Mouse (Mus musculus) liver, embryonic 13.5 days (tissue): ENCODE results near the gene Dnajb3. TPM values are rescaled to one million over a fixed set of nuclear protein-coding genes. Genes with fewer than 3 reads are reported as not detected.
"Not testable (repeated sequence)": the region's sequence is repeated elsewhere in the genome, so short reads cannot be mapped to it uniquely, and the experiment has no call there.

Source experiments
- ATAC-seq: fragments of 200-750 bp; cut with Nextera tagmentation; 2 replicates; pipeline ENCODE4 v1.8.0; 2017; ENCODE audit warnings: low read depth, mild to moderate bottlenecking, moderate number of reproducible peaks, moderate library complexity
- DNase-seq: peaks from one replicate; pipeline ENCODE4 v3.0.0; 2022
- H3K27ac ChIP-seq: fragments of 300-500 bp; sonication (generic); 2 replicates; pipeline ENCODE4 v1.5.1; 2015; ENCODE audit warnings: moderate library complexity, mild to moderate bottlenecking, inconsistent platforms
- H3K27me3 ChIP-seq: fragments of 300-500 bp; sonication (generic); 2 replicates; pipeline ENCODE4 v1.6.1; 2015; ENCODE audit warnings: mild to moderate bottlenecking, inconsistent platforms
- H3K36me3 ChIP-seq: fragments of 300-500 bp; sonication (generic); 2 replicates; pipeline ENCODE4 v1.6.1; 2015; ENCODE audit warnings: mild to moderate bottlenecking, inconsistent platforms
- H3K4me1 ChIP-seq: fragments of 300-500 bp; sonication (generic); replicated peaks from 2 replicates; pipeline ENCODE4 v1.6.1; 2015; ENCODE audit warnings: inconsistent platforms
- H3K4me2 ChIP-seq: fragments of 300-500 bp; sonication (generic); 2 replicates; pipeline ENCODE4 v1.6.1; 2015; ENCODE audit warnings: inconsistent platforms, mild to moderate bottlenecking, moderate library complexity
- H3K4me3 ChIP-seq: fragments of 300-500 bp; sonication (generic); replicated peaks from 2 replicates; pipeline ENCODE4 v1.5.1; 2015; ENCODE audit warnings: mild to moderate bottlenecking, inconsistent platforms
- H3K9ac ChIP-seq: fragments of 300-500 bp; sonication (generic); 2 replicates; pipeline ENCODE4 v1.6.1; 2015; ENCODE audit warnings: mild to moderate bottlenecking, inconsistent platforms
- H3K9me3 ChIP-seq: fragments of 300-500 bp; sonication (generic); replicated peaks from 2 replicates; pipeline ENCODE4 v1.6.1; 2016; ENCODE audit warnings: inconsistent platforms
- WGBS: fragments of 180-500 bp; shearing (Covaris S2); methylation state at CpG from one replicate; pipeline ENCODE4 v1.1.7; 2015; ENCODE audit not compliant: insufficient replicate concordance; 5-methylcytosine and 5-hydroxymethylcytosine counted together
- polyA plus RNA-seq: library from polyadenylated mRNA; unstranded; fragments of >200 nt; fragmentation: Nextera tagmentation; extraction: Ambion mirVana; gene quantifications from 2 replicates; pipeline ENCODE4 v1.2.1, GENCODE M21; 2015

The Dnajb3 gene
- polyA plus RNA-seq, 1 experiment from 2014 or later, result 11.4 TPM

DNA sequence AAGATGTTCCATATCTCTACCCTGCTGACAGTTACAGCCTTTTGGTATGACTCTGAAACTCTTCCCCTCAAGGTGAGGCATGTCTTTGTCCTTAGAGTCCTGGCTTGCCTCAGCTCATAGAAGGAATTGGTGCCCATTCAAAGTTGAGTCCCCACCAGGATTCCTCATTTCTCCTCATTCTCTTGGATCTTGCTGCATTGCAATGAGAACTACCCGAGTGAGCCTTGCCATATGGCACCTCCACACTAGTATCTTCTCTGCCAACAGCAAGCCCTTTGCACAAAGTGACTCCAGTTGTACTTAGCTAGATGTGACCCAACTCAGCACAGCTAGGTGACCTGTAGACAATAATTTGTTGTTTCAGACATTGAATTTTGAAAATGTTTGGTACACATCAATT is 18.0 kb upstream of the Dnajb3 start:
- Histone ChIP-seq H3K4me1 (no peaks in the 10 kb centered on the region), H3K36me3 (no peaks in the 10 kb centered on the region), H3K27ac (no peak overlapping the region), H3K27me3 (no peaks in the 10 kb centered on the region), H3K4me3 (no peak overlapping the region), H3K9me3 (peaks cover 26% of the 10 kb centered on the region), H3K4me2 (no peak overlapping the region), H3K9ac (no peak overlapping the region)
- DNase-seq, result no peak
- 25% methylated on average over 1 of the region's 1 CpGs for WGBS
- ATAC-seq, result no peak

DNA sequence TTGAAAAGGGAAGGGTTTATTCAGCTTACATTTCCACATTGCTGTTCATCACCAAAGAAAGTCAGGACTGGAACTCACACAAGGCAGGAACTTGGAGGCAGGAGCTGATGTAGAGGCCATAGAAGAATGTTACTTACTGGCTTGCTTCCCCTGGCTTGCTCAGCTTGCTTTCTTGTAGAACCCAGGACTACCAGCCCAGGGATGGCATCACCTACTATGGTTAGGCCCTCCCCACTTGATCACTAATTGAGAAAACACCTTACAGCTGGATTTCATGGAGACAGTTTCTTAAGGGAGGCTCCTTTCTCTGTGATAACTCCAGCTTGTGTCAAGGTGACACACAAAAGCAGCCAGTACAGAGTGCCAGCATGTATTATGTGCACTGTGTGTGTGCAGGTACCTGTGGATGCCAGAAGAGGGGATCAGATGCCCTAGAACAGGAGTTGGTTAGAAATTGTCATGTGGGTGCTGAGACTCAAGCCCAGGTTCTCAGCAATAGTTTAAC is 17.5 kb upstream of the Dnajb3 start:
- not testable (repeated sequence) for ATAC-seq, H3K36me3 ChIP-seq, H3K27ac ChIP-seq, H3K4me1 ChIP-seq, H3K4me2 ChIP-seq, DNase-seq, H3K9ac ChIP-seq, H3K27me3 ChIP-seq, H3K4me3 ChIP-seq
- H3K9me3 ChIP-seq, result peaks cover 23% of the 10 kb centered on the region

DNA sequence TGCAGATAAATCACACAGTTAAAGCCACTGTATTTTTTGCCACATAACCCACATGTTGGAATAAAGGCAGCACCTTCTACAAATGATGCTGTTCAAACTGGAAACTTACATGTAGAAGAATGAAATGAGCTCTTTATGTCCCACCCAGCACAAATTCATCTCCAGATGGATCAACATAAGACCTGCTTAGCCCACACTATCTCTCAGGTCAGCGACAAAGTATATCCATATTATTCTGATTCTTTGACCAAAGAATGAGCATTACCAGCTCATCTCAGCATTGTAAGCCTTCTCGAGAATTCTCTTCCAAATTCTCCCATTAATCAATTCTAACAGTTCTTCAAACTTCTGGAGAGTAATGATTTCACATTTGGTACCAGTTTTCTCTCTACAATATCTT is 16.6 kb upstream of the Dnajb3 start:
- no peak for ATAC-seq
- H3K4me3 ChIP-seq, result no peak overlapping the region
- H3K4me2 ChIP-seq, result no peak overlapping the region
- no peak overlapping the region for H3K27ac ChIP-seq
- DNase-seq, result no peak
- no peaks in the 10 kb centered on the region for H3K4me1 ChIP-seq
- no peaks in the 10 kb centered on the region for H3K36me3 ChIP-seq
- H3K27me3 ChIP-seq, result no peaks in the 10 kb centered on the region
- no peak overlapping the region for H3K9ac ChIP-seq
- peaks cover 22% of the 10 kb centered on the region for H3K9me3 ChIP-seq
- WGBS, result 29% methylated on average over 2 of the region's 2 CpGs

DNA sequence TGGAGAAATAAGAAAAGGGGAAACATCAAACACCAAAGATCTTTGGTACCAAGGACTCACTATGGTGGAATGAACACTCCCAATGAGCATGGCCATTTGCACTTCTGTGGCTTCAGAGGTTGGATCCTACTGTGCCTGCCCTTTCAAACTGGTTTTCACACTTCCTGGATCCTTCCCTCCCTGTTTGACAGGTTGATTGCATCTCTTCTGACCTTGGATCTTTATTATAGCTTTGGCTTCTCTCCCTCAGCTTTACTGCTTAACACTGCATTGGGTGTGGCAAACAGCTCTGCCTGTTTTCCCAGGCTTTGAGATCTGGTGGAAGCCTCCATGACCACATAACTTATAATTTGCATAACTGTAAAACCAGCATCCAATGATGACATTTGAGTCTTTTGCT is 14.8 kb upstream of the Dnajb3 start:
- DNase-seq, result no peak

DNA sequence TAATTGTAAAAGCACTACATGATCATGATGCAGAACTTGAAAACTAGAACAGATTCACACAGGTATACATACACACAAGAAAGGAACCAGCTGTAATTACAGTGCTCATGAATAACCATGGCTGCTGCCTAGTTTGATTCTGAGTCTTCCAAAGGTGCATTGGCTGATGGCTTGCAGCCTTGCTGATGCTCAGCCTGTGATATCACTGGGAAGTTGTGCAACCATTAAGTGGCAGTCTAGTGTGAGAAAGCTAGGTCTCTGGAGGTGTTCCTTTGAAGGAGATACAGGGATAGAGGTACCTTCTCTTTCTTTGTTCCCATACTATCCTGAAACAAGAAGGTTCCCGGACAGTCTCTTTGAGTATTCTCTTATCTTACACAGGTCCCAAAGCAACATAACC is 13.5 kb upstream of the Dnajb3 start:
- ATAC-seq, result no peak
- no peak overlapping the region for H3K27ac ChIP-seq
- H3K27me3 ChIP-seq, result no peaks in the 10 kb centered on the region
- 12% methylated on average over 1 of the region's 1 CpGs for WGBS
- no peaks in the 10 kb centered on the region for H3K36me3 ChIP-seq
- no peak for DNase-seq
- no peak overlapping the region for H3K4me3 ChIP-seq
- H3K9ac ChIP-seq, result no peak overlapping the region
- no peaks in the 10 kb centered on the region for H3K4me1 ChIP-seq
- H3K4me2 ChIP-seq, result no peak overlapping the region
- H3K9me3 ChIP-seq, result peaks cover 27% of the 10 kb centered on the region

More for the DNA sequence above, 14.8 kb upstream of the Dnajb3 start:
- Histone ChIP-seq H3K4me3 (no peak overlapping the region), H3K9ac (no peak overlapping the region), H3K27me3 (no peaks in the 10 kb centered on the region), H3K4me1 (no peaks in the 10 kb centered on the region), H3K36me3 (no peaks in the 10 kb centered on the region), H3K27ac (no peak overlapping the region), H3K9me3 (peaks cover 18% of the 10 kb centered on the region), H3K4me2 (no peak overlapping the region)
- ATAC-seq, result no peak

DNA sequence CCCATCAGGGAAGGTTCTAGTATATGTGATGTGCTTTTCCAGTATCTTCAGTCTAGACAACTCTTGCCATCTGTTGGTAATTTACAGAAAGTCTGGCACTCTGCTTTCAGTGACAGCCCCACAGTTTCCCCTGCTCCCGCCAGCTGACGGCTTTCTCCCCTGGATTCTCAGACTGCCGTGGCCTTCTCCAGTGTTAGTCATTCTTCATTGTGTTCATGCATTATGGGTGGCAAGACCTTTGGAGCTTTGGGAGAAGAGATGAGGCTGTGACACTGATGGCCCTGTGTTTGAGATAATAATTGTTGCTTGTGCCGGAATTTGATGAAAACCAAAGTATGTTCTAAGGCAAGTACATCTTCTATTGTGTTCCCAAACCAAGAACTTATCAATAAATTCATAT is 13.0 kb upstream of the Dnajb3 start:
- no peak overlapping the region for H3K27ac ChIP-seq
- ATAC-seq (no peak), DNase-seq (no peak)
- peaks cover 32% of the 10 kb centered on the region for H3K9me3 ChIP-seq
- H3K4me1 ChIP-seq, result no peaks in the 10 kb centered on the region
- H3K9ac ChIP-seq, result no peak overlapping the region
- no peak overlapping the region for H3K4me2 ChIP-seq
- no peak overlapping the region for H3K4me3 ChIP-seq
- H3K36me3 ChIP-seq, result no peaks in the 10 kb centered on the region
- no peaks in the 10 kb centered on the region for H3K27me3 ChIP-seq
- WGBS, result 39% methylated on average over 4 of the region's 4 CpGs

DNA sequence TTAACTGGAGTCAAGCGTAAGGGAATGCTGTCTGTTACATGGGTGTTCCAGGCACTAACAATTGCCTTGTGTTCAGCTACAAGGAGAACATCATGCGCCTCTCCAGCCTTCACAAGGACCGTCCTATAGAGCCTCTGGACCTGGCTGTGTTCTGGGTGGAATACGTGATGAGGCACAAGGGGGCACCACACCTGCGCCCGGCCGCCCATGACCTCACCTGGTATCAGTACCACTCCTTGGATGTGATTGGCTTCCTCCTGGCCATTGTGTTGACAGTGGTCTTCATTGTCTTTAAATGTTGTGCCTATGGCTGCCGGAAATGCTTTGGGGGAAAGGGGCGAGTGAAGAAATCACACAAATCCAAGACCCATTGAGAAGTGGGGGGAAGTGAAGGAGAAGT is 12.5 kb upstream of the Dnajb3 start:
- Histone ChIP-seq H3K4me1 (no peaks in the 10 kb centered on the region), H3K4me2 (no peak overlapping the region), H3K9me3 (peaks cover 36% of the 10 kb centered on the region), H3K27me3 (no peaks in the 10 kb centered on the region), H3K4me3 (no peak overlapping the region), H3K27ac (no peak overlapping the region), H3K36me3 (no peaks in the 10 kb centered on the region), H3K9ac (no peak overlapping the region)
- WGBS, result 61% methylated on average over 9 of the region's 9 CpGs
- no peak for ATAC-seq
- DNase-seq, result no peak

DNA sequence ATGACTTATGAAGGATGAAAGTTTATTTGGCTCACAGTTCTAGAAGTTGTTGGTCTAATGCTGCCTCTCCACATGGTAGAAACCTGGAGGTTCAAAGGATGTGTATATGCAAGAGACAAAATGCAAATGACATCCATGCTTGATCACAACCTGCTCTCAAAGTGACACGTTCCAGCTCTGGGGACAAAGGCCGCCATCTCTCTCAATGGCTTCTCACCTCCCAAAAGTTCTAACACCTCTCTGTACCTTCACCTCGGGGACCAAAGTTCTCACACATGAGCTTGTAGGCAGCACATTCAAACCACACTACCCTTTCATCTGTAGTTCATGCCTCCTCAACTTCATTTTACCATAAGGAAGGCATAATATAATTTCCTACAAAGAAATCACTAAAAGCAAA is 12.0 kb upstream of the Dnajb3 start:
- no peak overlapping the region for H3K27ac ChIP-seq
- peaks cover 39% of the 10 kb centered on the region for H3K9me3 ChIP-seq
- H3K4me3 ChIP-seq, result no peak overlapping the region
- H3K27me3 ChIP-seq, result no peaks in the 10 kb centered on the region
- WGBS, result 28% methylated on average over 3 of the region's 3 CpGs
- DNase-seq (no peak), ATAC-seq (no peak)
- no peak overlapping the region for H3K4me2 ChIP-seq
- no peaks in the 10 kb centered on the region for H3K4me1 ChIP-seq
- H3K9ac ChIP-seq, result no peak overlapping the region
- H3K36me3 ChIP-seq, result no peaks in the 10 kb centered on the region

DNA sequence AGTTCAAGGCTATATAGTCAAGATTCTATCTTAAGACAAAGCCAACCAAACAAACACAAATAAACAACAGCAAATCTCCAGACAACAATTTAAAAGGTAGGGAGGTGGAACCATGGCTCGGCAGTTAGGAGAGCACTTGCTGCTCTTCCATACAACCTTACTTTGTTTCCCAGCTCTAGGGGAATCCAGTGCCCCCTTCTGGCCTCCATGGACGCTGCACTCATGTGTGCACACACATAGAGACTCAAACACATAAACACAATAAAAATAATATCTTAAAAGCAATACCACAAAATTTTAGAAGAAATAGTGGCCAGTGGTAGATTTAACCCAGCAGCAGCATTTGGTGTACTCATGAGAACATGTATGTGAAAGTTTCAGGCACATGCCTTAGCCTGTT is 11.6 kb upstream of the Dnajb3 start:
- Histone ChIP-seq H3K4me2 (no peak overlapping the region), H3K27ac (no peak overlapping the region), H3K4me1 (no peaks in the 10 kb centered on the region), H3K9ac (no peak overlapping the region), H3K36me3 (no peaks in the 10 kb centered on the region), H3K27me3 (no peaks in the 10 kb centered on the region), H3K9me3 (peaks cover 43% of the 10 kb centered on the region), H3K4me3 (no peak overlapping the region)
- no peak for DNase-seq
- ATAC-seq, result no peak
- WGBS, result 45% methylated on average over 2 of the region's 2 CpGs

DNA sequence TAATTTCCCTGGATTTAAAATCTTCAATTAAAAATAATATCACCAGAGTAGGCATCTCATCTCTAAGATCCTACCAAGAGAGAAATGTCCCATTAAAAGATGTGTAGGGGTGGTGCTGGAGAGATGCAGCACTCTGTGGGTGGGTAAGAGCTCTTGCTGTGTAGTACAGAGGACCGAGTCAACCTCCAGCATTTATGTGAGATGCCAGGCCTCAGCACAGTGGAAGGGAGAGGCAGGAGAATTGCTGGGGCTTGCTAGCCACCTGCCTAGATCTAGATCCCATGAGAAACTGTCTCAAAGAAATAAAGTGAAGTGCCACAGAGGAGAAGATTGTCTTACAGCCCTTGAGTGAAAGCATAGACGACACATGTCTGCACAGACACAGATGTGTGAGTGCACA is 11.0 kb upstream of the Dnajb3 start:
- Histone ChIP-seq H3K4me2 (no peak overlapping the region), H3K36me3 (no peaks in the 10 kb centered on the region), H3K9me3 (peaks cover 49% of the 10 kb centered on the region), H3K4me1 (no peaks in the 10 kb centered on the region), H3K27ac (no peak overlapping the region), H3K9ac (no peak overlapping the region), H3K27me3 (no peaks in the 10 kb centered on the region), H3K4me3 (no peak overlapping the region)
- WGBS, result 49% methylated on average over 2 of the region's 2 CpGs
- ATAC-seq (no peak; the same call in 1 of the 2 replicates), DNase-seq (no peak)

DNA sequence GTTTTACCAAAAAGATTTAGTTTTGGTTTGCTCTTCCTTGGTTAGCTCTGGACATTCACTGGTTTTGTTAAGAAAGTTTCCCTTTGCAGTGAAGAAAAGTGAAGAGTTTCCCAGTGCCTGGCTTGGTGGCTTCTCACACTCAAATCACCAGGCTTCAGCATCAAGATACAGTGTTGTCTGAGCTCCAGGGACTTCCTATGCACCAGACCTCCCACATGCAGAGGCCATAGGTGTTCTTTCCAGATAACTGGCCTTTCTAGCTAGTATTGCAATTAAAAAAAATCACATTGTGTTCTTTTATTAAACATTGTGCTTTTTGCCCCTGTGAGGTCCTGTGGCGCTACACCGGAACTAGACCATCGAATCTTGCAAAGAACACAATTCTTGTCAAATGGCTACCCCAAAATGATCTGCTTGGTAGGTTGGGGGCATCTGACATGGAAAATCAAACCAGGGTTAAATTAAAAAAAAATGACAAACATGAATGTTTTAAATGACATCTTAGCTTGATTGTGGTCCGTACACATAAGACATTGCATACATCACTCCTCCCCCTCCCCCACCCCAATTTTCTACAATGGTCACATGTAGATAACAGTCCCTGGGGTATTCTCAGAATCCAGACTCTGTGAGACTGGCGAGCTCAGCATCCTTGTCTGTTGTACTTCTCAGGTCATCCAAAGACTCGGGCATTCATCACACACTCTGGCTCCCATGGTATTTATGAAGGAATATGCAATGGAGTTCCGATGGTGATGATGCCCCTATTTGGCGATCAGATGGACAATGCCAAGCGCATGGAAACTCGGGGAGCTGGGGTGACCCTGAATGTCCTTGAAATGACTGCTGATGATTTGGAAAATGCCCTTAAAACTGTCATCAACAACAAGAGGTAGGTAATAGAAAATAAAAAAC is 10.1 kb upstream of the Dnajb3 start:
- Histone ChIP-seq H3K9ac (no peak overlapping the region), H3K4me2 (no peak overlapping the region), H3K4me3 (no peak overlapping the region), H3K36me3 (no peaks in the 10 kb centered on the region), H3K27ac (no peak overlapping the region), H3K9me3 (peaks cover 52% of the 10 kb centered on the region), H3K4me1 (no peaks in the 10 kb centered on the region), H3K27me3 (no peaks in the 10 kb centered on the region)
- DNase-seq (no peak), ATAC-seq (no peak)
- 54% methylated on average over 10 of the region's 10 CpGs for WGBS

DNA sequence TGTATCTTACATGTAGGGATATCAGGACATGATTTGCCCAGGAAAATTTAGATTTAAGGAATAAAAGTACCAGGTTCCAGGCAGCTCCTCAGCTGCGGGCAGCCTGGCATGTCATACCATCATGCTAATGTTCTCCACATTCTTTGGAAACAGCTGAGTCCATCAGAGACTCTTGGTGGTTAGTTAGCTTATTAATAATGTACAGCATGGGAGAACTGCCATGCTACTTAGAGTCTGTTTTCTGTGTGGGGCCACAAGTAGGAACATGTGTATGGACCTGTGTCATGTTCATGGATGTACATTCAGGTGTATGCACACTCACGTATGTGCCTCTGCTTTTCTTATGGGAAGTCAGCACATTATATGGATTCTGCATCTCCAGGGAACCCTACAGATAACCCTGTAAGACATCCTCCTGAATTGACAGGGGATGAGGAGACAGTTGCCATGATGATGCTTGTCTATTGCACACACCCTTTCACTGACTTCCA is 8.9 kb upstream of the Dnajb3 start:
- Histone ChIP-seq H3K36me3 (no peaks in the 10 kb centered on the region), H3K27me3 (no peaks in the 10 kb centered on the region), H3K27ac (no peak overlapping the region), H3K4me2 (no peak overlapping the region), H3K4me3 (no peak overlapping the region), H3K9ac (no peak overlapping the region), H3K9me3 (peaks cover 52% of the 10 kb centered on the region), H3K4me1 (no peaks in the 10 kb centered on the region)
- 57% methylated on average over 2 of the region's 2 CpGs for WGBS
- no peak for ATAC-seq
- no peak for DNase-seq
